Mouse (Mus musculus) cerebellum, postnatal 4 days (tissue): ENCODE data around the gene Ppt2.
A peak's percentile ranks its signal among the peaks of the same experiment; 100 is the strongest.

Experiments
- DNase-seq, 2 experiments: peaks; one replicate each; pipeline ENCODE4 v3.0.0; 2022; ENCODE audit warnings: low spot score in 2 of 2, mixed read lengths in 1 of 2

Gene Ppt2

DNA sequence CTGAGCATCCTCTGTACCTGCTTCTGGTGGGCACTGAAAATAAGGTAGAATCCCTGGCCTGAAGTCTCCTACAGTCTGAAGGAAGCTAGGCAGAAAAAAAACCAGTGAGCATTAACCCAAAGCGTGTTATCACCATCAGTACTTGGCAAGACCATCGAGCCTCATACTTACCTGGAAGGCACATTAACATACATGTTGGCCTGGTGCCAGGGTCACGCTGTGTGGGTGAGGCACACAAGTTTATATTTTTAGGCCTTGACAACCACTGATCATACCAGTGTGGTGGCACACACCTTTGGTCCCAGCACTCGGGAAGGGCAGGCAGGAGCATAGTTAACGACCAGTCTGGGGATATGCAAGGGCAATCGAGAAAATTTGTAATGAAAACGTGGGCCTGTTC is 20.3 kb downstream of the Ppt2 start:
- no peak for DNase-seq

DNA sequence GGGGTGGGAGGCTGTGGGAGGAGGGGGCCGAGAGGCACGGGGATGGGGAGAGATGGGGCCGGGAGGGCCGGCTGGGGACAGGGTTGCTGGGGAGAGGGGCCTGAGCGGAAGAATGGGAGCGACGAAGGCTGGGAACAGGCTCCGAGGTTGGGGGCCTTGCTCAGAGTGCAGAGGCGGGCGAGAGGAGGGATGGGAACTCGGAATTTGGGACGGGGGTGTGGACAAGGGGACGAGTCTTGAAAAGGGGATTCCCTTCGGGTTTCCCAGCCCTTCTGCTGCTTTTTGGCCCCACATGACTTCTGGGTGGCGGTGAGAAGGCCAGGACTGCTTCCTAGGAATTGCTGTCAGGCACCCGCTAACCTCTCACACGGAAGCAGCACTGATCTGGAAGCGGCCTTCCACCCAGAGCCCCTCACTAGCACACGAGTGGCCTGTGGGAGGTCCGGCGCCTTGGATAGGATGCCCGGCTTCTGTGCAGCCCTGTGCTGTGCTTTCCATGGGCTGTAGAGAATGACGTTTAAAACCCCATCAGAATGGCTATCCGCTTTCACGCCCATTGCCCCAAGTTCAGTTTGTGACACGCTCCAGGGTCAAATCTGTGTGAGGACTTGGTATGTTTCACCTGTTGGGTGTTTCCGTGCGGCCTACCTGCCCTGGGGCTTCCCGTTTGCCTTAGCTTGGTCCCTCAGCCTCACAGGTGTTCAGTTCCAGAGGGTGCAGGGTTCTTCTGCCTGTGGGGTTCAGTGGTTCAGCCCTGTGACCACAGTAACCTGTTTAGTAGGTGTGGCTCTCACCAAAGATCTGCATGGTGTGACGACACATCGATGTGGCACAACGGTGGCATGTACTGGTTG is 21.9 kb downstream of the Ppt2 start:
- peak in 1 of 2 experiments; percentile 45 for DNase-seq

DNA sequence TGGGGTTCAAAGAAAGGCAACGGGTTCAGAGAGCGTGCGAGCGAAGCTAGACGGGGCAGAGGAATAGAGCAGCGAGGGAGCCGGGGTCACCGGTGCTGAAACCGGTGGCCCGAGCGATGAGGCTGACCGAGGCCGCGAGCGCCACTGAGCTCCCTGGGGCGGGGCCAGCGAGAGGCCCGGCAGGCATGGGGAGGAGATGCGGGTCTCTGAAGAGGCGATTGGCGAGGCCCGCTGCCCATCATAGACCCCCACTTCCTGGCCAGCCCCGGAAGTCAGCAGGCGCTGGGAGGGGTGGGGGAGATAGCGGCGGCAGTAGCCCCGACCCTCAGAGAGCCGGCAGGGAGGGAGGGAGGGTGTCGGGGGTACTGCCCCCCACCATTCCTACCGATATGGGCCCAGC is 22.7 kb downstream of the Ppt2 start:
- DNase-seq: peak; percentile 95 to 98

DNA sequence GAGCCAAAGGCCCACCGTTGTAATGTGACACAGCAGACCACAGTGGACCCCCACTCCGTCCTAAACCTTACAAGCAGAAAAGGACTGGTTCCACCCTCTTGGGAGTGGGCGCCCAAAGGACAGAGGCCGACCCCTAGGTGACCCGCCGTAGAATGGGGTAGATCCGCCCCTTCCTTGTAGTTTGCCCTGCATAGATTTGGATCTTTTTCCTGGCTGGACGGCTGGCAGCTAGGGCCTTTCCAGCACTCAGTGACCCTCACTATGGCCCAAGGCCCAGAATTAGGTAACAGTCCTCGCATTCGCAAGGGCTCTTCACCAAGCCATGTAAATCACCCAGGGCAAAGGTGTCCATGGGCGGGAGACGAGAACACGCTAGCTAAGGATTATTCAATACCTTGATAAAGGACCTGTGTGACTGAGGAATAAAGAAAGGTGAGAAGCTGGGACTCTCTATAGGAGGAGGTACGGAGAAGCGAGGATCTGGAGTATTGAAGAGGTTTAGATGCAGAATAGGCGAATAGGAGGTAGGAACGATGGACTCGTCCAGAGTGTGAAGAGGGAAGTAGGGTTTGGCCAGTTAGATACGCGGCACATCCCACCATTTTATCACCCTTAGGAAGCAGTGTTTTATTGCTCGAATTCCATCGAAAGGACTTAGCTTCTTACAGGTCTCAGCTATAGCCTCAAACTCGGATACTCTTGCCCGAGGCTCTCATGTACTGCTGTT is 23.6 kb downstream of the Ppt2 start:
- DNase-seq: peak in 1 of 2 experiments; percentile 41

DNA sequence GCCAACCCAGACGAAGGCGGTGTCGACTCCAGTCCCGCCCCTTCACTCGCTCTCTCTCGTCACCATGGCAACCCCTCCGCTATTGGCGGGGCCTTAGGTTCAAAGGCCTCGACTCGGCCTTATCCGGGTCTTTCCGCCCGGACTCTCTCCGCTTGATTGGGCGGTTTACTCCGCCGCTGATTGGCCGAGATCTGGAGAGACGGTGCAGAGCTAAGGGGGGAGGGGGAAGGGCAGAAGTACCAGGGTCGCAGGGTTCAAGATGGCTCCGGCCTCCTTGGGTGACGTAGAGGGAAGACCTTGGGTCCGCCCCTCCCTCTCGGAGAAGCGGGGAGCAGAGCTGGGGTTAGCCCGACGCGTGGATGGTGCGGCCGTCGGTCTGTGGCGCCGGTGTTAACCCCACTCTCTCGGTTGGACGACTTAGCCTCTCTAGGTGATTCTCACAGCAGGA is 24.2 kb downstream of the Ppt2 start, which contains the start of gene Agpat1:
Gene Agpat1, plus strand, starts transcription at position 202 of the 448 bp plus-strand sequence.
- DNase-seq: peak; percentile 90 to 97

DNA sequence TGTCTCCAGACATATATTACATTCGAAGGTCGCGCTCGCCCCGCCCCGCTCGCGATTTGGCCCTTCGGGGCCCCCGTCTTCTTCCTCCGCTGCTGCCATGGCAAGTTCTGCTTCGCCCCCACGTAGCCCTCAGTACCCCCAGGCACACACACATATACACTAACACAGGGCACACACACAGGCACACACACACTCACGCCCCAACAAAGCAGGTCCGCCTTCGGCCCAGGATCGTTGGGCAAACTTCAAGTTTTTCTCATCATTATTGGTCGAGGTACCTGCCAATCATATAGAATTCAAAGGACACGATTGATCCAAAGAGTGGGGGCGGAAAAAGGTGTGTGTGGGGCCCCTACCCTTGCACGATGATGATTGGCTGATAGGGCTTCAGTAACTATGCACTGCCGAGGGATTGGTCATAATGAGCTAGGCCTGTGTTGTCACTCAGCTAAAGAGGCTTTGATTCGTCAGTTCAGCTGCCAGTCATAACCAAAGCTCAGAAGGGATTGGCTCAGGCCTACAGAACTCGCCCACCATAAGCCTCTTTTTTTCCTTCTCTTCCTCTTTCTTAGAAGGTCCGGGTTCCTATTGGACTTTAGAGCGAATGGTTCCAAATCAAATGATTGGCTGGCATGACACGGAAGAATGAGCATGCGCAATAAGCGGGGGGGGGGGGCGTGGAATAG is 24.8 kb downstream of the Ppt2 start, which contains the start of gene Rnf5:
Gene Rnf5, minus strand, starts transcription at position 316 of the 686 bp plus-strand sequence.
- peak; percentile 96 to 99 for DNase-seq

DNA sequence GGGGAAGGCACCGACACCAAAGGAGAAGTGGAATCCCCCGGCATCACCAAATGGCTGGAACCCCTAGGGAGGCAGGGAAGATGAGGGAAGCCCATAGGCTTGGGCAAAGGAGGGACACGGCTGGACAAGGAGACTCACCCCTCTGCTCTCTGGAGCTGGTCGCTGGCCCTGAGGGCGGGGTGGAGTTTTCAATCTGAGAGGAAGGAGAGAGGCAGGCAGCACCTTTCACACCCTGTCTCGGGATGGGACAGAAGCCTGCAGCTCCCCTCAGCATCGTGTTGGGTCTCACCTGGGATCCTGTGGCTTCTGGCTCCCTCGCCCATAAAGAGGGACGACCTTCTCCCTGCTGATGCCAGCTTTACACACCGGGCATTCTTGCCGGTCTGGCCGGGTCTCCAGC is 26.5 kb downstream of the Ppt2 start:
- DNase-seq: no peak

DNA sequence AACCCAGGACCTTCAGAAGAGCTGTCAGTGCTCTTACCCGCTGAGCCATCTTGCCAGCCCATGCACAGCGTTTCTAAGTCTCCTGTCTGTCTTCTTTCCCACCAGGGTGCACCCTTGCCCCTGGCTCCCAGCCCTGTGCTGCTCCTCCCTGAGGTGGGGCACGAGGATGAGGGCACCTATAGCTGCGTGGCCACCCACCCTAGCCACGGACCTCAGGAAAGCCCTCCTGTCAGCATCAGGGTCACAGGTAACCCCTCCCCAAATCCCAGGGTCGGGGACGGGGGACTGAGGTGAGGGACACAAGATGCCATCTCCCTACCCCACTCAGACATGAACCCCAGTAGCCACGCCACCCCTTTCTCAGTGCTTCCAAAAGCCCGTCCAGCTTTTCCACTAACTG is 28.4 kb downstream of the Ppt2 start:
- DNase-seq: no peak

DNA sequence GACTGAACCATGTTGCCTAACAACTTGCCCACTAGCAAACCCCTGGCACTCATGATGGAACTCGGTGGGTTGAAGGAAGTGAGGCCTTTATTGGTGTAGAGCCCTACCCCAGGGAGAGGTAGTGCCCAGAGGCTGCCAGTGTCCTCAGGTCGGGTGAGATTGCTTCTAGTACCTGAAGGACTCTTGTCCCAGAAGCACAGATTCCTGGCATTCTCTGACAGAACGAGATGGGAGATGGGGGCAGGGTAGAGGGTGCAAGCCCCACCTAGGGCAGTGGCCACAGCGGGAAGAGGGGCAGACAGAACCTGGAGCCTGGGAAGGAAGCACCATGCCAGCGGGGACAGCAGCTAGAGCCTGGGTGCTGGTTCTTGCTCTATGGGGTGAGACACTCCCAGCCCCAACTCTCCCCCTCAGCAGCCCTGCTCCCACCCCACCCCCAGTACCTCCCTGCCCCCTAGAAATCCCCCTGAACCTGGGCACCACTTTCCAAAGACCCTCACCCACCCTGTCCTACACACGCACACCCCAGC is 30.7 kb downstream of the Ppt2 start, which contains the start of gene Ager:
Gene Ager, plus strand, starts transcription at position 297 of the 530 bp plus-strand sequence.
- no peak for DNase-seq

DNA sequence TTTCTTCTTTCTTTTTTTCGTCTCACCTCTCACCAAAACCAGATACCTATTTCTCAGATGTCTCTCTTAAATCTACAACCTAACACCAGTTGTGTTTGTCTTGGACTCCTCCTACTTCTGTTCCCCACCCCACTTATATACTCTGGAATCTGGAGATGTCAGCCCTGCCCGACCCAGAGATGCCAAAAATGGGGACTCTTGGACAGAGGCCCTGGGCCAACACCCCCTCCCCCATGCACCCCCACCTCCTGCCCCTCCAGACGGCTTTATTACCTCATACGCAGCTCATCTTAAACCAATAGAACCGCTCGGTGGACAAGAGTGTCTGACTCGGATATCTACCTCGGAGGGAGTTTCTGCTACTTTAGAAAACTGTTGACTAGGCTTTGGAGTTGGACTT is 32.2 kb downstream of the Ppt2 start:
- DNase-seq: no peak

DNA sequence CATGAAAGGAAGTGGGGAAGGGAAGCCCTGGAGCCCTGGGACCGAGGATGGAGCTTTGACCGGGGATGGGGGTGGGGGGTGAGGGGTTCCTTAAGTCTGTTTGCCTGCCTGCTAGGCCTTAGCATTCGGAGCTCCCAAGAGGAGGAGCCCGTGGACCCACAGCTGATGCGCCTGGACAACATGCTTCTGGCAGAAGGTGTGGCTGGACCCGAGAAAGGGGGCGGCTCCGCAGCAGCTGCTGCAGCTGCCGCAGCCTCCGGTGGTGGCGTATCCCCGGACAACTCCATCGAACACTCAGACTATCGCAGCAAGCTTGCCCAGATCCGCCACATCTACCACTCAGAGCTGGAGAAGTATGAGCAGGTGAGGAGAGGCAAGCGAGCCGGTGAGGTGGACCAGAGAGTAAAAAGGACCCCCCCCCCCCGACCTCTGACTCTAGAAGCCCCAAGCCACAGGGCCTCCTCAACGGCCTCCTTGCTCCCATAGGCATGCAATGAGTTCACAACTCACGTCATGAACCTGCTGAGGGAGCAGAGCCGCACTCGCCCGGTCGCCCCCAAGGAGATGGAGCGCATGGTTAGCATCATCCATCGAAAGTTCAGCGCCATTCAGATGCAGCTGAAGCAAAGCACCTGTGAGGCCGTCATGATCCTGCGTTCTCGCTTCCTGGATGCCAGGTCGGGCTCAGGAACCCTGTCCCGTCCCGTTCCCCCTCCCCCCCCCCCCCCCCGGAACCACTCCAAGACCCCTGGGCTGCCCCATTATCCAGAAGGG is 34.4 kb downstream of the Ppt2 start:
- no peak for DNase-seq

DNA sequence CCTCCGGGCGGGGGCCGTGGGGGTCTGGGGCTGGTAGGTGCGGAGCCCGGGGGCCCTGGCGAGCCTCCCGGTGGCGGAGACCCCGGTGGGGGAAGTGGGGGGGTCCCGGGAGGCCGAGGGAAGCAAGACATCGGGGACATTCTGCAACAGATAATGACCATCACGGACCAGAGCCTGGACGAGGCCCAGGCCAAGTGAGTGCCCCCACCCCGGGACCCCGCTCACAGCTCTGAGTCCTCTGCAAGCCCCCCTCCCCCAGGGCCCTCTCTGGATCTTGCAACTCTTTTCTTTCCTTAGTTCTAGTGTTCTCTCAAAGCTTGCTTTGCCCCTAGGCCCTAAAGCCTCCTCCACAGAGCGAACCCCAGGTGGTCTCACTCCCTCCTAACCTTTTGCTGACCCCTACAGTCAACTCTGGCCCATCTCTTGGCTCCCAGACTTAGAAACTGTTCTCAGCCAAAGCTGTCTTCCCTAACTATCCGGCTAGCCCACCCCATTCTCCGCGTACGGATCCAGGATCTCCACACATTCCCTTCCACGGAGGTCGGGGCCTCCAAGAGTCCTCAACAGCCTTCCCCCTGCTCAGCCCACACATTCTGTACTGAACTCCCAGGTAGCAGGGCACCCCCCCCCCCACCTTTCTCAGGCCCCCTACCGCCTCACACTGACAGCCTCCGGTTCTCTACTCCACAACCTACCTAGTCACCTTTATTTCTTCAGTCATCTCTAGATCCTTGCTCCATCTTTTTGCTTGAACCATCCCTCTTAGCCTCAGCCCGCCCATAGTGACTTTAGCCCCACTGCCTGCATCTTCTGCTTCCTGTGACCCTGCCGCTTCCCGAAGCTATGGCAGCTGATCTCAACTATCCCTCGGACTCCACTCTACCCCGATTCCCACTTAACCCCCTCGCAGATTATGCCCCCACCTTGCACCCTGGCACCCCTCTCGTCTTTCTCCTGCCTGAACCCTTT is 35.4 kb downstream of the Ppt2 start:
- peak in 1 of 2 experiments; percentile 48 for DNase-seq

DNA sequence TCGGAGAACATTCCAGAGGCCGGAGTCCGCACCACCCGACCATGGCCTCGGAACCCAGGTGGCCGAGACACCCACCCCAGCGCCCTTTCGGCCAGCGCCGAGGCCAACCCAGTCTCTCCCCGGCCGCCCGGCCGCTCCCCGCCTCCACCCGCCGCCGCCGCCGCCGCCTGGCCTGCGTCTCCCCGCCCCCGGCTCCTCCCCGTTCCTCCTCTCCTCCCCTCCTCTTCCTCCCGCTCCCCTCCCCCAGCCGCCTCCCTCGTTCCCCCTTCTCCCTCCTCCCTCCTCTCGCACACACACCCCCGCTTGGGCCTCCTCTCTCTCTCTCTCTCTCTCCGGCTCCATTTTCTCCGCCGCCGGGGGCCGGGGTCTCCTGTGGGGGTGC is 36.3 kb downstream of the Ppt2 start:
- DNase-seq: peak; percentile 77 to 88

DNA sequence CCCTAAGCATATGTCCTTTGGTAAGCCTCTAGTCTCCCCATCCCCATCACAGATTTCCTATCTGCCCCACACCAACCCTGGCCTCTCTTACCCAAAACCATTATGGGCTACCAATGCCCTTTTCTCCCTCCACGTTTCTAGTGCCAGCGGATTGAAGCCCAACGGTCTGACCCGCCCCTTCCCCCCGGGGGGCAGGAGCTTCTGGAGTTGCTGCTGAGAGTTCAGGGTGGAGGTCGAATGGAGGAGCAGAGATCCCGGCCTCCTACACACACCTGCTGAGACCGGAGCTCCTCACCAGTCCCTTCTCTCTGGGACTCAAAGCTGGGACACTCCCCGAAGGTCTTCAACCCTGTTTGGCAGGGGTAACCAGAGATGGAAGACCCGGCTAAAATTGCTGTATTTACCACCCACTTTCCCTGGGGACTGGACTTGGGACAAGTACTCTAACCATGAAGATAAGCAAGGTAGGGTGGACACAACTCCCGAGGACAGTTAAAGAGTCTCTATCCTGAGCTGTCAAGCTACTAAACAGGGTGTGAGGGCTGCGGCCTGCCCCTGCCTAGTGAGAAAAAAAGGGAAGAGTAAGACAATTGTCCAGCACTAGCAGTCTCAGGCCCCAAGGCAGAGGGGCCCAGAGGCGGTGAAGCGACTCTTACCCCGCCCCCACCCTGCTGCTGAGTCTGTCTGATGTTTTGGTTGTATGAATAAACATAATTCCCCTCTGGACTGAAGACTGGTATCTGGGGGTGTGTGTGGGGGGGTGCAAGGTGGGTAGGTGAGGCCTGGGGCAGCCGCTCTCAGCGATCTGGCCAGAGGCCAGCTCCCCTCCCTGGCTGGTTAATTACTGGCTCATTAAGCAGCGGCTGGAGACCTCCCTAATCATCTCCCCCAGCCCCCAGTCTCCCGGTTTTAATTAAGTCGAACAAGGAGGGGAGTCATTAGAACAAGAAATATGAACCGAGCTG is 37.0 kb downstream of the Ppt2 start, which contains the start of gene Pbx2:
Gene Pbx2, plus strand, starts transcription at position 238 of the 965 bp plus-strand sequence.
- peak in 1 of 2 experiments; percentile 37 for DNase-seq

DNA sequence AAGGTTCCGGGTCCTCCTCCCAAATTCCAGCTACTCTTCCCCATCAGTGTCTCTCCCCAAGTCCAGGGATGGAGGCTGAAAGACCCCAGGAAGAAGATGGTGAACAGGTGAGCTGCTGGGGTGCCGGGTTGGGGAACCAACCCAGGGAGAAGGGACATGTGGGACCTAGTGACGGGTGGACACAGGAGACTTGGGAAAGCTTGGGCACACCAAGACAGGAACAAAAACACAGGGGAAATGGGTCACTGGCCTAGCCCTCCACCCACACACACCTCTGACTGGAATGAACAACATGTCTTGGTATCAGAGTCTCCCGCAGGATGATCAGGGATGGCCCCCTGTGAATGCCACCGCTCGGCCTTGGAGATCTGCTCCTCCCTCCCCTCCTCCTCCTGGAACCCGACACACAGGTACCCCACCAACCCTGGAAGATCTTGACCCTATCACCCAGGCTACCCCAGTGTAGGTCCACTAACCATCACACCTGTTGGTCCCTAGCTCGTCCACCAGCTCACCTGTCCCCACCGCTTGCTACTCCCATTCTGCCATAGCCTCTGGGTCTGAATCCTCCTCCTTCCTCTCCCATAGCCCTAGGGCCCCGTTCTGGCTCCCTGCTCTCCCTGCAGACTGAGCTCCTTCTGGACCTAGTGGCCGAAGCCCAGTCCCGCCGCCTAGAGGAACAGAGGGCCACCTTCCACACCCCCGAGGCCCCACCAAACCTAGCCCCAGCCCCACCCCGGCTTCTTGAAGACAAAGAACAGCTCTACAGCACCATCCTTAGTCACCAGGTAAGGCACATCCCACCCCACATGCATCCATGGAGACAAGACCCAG is 37.9 kb downstream of the Ppt2 start:
- DNase-seq: no peak

DNA sequence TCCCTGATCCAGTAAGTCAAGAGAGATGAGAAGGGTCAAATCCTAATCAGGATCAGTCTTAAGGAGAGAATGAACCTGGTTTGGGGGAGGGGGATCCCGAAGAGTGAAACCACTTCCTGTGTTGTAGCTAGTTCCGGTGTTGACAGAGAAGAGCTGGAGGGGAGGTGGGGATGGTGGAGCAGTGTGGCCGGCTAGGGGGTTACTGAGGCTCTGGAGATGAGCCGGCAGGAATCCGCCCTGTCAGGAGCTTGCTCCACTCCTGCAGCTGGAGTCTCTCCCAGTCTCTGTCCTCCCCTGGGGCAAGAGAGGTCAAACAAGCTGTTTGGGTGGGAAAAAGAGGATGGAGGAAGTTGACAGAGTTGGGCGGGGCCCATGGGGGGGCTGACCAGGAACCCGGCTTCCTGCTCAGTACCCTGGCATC is 38.6 kb downstream of the Ppt2 start, which contains the start of gene Gpsm3:
Gene Gpsm3, plus strand, starts transcription at position 126 of the 421 bp plus-strand sequence.
- no peak for DNase-seq

DNA sequence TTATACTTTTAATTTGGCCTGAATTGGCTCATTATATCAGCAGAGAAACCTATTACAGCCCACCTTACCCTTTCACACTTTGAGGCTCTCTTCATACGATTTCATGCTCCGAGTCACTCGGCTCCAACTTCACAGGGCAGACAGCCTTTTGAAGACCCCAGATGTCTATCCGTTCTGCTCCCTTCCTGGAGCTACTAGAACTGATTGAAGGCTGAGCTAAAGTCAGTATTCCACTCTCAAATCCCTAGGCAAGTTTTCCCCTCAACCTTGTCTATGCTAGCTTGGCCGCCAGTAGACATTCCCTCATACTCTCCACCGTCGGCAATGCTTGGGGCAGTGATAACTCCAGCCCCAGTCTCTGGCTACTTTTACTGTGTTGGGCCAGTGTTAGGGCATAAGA is 39.1 kb downstream of the Ppt2 start:
- DNase-seq: no peak
